Mouse (Mus musculus) lung, postnatal 0 days (tissue): ENCODE results near the gene Prm1. TPM values are rescaled to one million over a fixed set of nuclear protein-coding genes. Genes with fewer than 3 reads are reported as not detected.

Source experiments
- ATAC-seq: fragments of 200-750 bp; cut with Nextera tagmentation; 2 replicates; pipeline ENCODE4 v1.8.0; 2017; ENCODE audit warnings: moderate library complexity
- DNase-seq: peaks from one replicate; pipeline ENCODE4 v3.0.0-alpha.2; 2016; ENCODE audit warnings: low spot score
- H3K27ac ChIP-seq: fragments of 300-500 bp; sonication (generic); 2 replicates; pipeline ENCODE4 v1.5.1; 2014; ENCODE audit warnings: antibody characterized with exemption, mild to moderate bottlenecking, low read length, mixed read lengths
- H3K27me3 ChIP-seq: fragments of 300-500 bp; sonication (generic); replicated peaks from 2 replicates; pipeline ENCODE4 v1.6.1; 2014; ENCODE audit warnings: low read length, mixed read lengths; ENCODE audit not compliant: insufficient read depth
- H3K36me3 ChIP-seq: fragments of 300-500 bp; sonication (generic); 2 replicates; pipeline ENCODE4 v1.6.1; 2014; ENCODE audit warnings: low read length, mixed read lengths; ENCODE audit not compliant: insufficient read depth
- H3K4me1 ChIP-seq: fragments of 300-500 bp; sonication (generic); 2 replicates; pipeline ENCODE4 v1.6.1; 2014; ENCODE audit warnings: antibody characterized with exemption, low read depth, low read length, mixed read lengths; ENCODE audit not compliant: insufficient read depth
- H3K4me2 ChIP-seq: fragments of 300-500 bp; sonication (generic); replicated peaks from 2 replicates; pipeline ENCODE4 v1.6.1; 2014; ENCODE audit warnings: low read depth, mild to moderate bottlenecking, low read length, moderate library complexity, mixed read lengths
- H3K4me3 ChIP-seq: fragments of 300-500 bp; sonication (generic); 2 replicates; pipeline ENCODE4 v1.5.1; 2014; ENCODE audit warnings: low read depth, low read length
- H3K9ac ChIP-seq: fragments of 300-500 bp; sonication (generic); replicated peaks from 2 replicates; pipeline ENCODE4 v1.6.1; 2014; ENCODE audit warnings: low read depth, mild to moderate bottlenecking
- H3K9me3 ChIP-seq: fragments of 300-500 bp; sonication (generic); 2 replicates; pipeline ENCODE4 v1.6.1; 2016; ENCODE audit warnings: low read length, mixed read lengths
- CTCF ChIP-seq: IDR thresholded peaks from 2 replicates; pipeline ENCODE4 v1.5.1; 2016; ENCODE audit warnings: antibody characterized with exemption, mild to moderate bottlenecking
- EP300 ChIP-seq: IDR thresholded peaks from 2 replicates; pipeline ENCODE4 v1.6.1; 2016; ENCODE audit warnings: antibody characterized with exemption, mild to moderate bottlenecking, control low read depth
- WGBS: fragments of 180-500 bp; shearing (Covaris S2); extraction: QIAGEN DNeasy Blood & Tissue Kit; methylation state at CpG from one replicate; pipeline ENCODE4 v1.1.7; 2014; 5-methylcytosine and 5-hydroxymethylcytosine counted together
- polyA plus RNA-seq: library from polyadenylated mRNA; unstranded; fragments of >200 nt; fragmentation: Nextera tagmentation; extraction: Ambion mirVana; gene quantifications from 2 replicates; pipeline ENCODE4 v1.2.1, GENCODE M21; 2015

The Prm1 gene
- polyA plus RNA-seq, 1 experiment from 2014 or later: not detected

GRCm38 (mm10) chr16:10844319-10844670, 38.7 kb upstream of the Prm1 start:
- Histone ChIP-seq H3K27ac (no peak overlapping the region), H3K4me2 (peak overlapping the region; percentile 50), H3K4me1 (peaks cover 15% of the 10 kb centered on the region), H3K9me3 (no peaks in the 10 kb centered on the region), H3K36me3 (no peaks in the 10 kb centered on the region), H3K9ac (no peak overlapping the region), H3K4me3 (peak overlapping the region; percentile 11; the same call in 1 of the 2 replicates), H3K27me3 (no peaks in the 10 kb centered on the region)
- WGBS: 36% methylated on average over 6 of the region's 6 CpGs
- no peak for DNase-seq
- TF ChIP-seq CTCF (no peak), EP300 (0 out of 2 replicates have a peak, but pooled peaks have one; percentile 5)
- peak; percentile 8; the same call in 1 of the 2 replicates for ATAC-seq

- Histone ChIP-seq H3K27ac (peak overlapping the region; percentile 28; the same call in 1 of the 2 replicates), H3K36me3 (no peaks in the 10 kb centered on the region), H3K27me3 (no peaks in the 10 kb centered on the region), H3K9ac (no peak overlapping the region), H3K4me2 (peak overlapping the region; percentile 50), H3K4me3 (peak overlapping the region; percentile 11; the same call in 1 of the 2 replicates), H3K4me1 (peaks cover 13% of the 10 kb centered on the region), H3K9me3 (no peaks in the 10 kb centered on the region)
- ATAC-seq (peak; percentile 76), DNase-seq (peak; percentile 74)
- TF ChIP-seq CTCF: no peak
- peak; percentile 66; the same call in 1 of the 2 replicates for TF ChIP-seq EP300
- WGBS: 5% methylated on average over 18 of the region's 18 CpGs
Measured at GRCm38 (mm10) chr16:10843486-10844318, 38.1 kb upstream of the Prm1 start.

- no peak overlapping the region for H3K4me3 ChIP-seq
- peaks cover 16% of the 10 kb centered on the region; the same call in 1 of the 2 replicates for H3K4me1 ChIP-seq
- H3K36me3 ChIP-seq: no peaks in the 10 kb centered on the region
- H3K27me3 ChIP-seq: no peaks in the 10 kb centered on the region
- no peak overlapping the region for H3K27ac ChIP-seq
- DNase-seq (no peak), ATAC-seq (no peak)
- no peak overlapping the region for H3K4me2 ChIP-seq
- no peak for TF ChIP-seq CTCF
- TF ChIP-seq EP300: no peak
- WGBS: 83% methylated on average over 4 of the region's 4 CpGs
- H3K9me3 ChIP-seq: no peaks in the 10 kb centered on the region
- H3K9ac ChIP-seq: no peak overlapping the region
Measured at GRCm38 (mm10) chr16:10842282-10842855, 36.7 kb upstream of the Prm1 start.

GRCm38 (mm10) chr16:10840018-10840417, 34.4 kb upstream of the Prm1 start:
- no peaks in the 10 kb centered on the region for H3K9me3 ChIP-seq
- H3K4me2 ChIP-seq: no peak overlapping the region
- H3K4me3 ChIP-seq: no peak overlapping the region
- H3K4me1 ChIP-seq: peaks cover 16% of the 10 kb centered on the region; the same call in 1 of the 2 replicates
- 87% methylated on average over 10 of the region's 14 CpGs for WGBS
- H3K27me3 ChIP-seq: no peaks in the 10 kb centered on the region
- no peak overlapping the region for H3K27ac ChIP-seq
- ATAC-seq (no peak), DNase-seq (no peak)
- no peak overlapping the region for H3K9ac ChIP-seq
- TF ChIP-seq CTCF: no peak
- TF ChIP-seq EP300: no peak
- no peaks in the 10 kb centered on the region for H3K36me3 ChIP-seq

- Histone ChIP-seq H3K9me3 (no peaks in the 10 kb centered on the region), H3K4me3 (no peak overlapping the region), H3K27me3 (no peaks in the 10 kb centered on the region), H3K27ac (peak overlapping the region; percentile 51), H3K36me3 (no peaks in the 10 kb centered on the region), H3K4me2 (0 out of 2 replicates have a peak overlapping the region, but pooled peaks have one; percentile 3), H3K4me1 (peaks cover 15% of the 10 kb centered on the region; the same call in 1 of the 2 replicates), H3K9ac (no peak overlapping the region)
- TF ChIP-seq EP300 (no peak), CTCF (no peak)
- DNase-seq (peak; percentile 87), ATAC-seq (peak; percentile 55)
- WGBS: 30% methylated on average over 10 of the region's 10 CpGs
Measured at GRCm38 (mm10) chr16:10838487-10839245, 33.0 kb upstream of the Prm1 start.

- Histone ChIP-seq H3K4me2 (no peak overlapping the region), H3K27me3 (no peaks in the 10 kb centered on the region), H3K9me3 (no peaks in the 10 kb centered on the region), H3K4me3 (no peak overlapping the region), H3K9ac (no peak overlapping the region), H3K4me1 (peaks cover 10% of the 10 kb centered on the region; the same call in 1 of the 2 replicates), H3K27ac (peak overlapping the region; percentile 51; the same call in 1 of the 2 replicates), H3K36me3 (no peaks in the 10 kb centered on the region)
- no peak for TF ChIP-seq EP300
- TF ChIP-seq CTCF: no peak
- no peak for ATAC-seq
- 38% methylated on average over 1 of the region's 1 CpGs for WGBS
- no peak for DNase-seq
Measured at GRCm38 (mm10) chr16:10837903-10838302, 32.3 kb upstream of the Prm1 start.
